ENCODE assay signal across 8 mouse cellular contexts in genomic region chr5:122547251-122547714, GRCm38 (mm10). TPM values are rescaled to one million over a fixed set of nuclear protein-coding genes. Genes with fewer than 3 reads are reported as not detected.
A peak's percentile ranks its signal among the peaks of the same experiment; 100 is the strongest.
DNase-seq lines count a peak whose midpoint lies in the region; ATAC-seq and TF ChIP-seq lines count a peak whose summit lies in the region.
"Had no signal": no experiment of that assay in that cellular context is flagged by ENCODE, and none has a peak within 500 bp of the region (broad histone marks: within the 10 kb centered on the region; RNA-seq: fewer than 3 reads in every experiment).

No protein-coding gene starts in this region.

- peak; percentile 65 for DNase-seq in urinary bladder, postnatal 14 days (ENCODE audit: low spot score)
- DNase-seq in urinary bladder, postnatal 10 days (ENCODE audit: low spot score): no peak
- DNase-seq in adrenal gland, postnatal 10 days: peak; percentile 60
- peak; percentile 92 for DNase-seq in fibroblast of lung, adult 2 months (ENCODE audit: low read depth)
- peak; percentile 64 for DNase-seq in lung, postnatal 14 days
- peak; percentile 10 to 31 for DNase-seq in thymus, postnatal 36 days

- H3K4me3 ChIP-seq in intestine, postnatal 0 days (ENCODE audit: low read depth, low read length): no peak overlapping the region
- H3K4me3 ChIP-seq: hindbrain, embryonic 15.5 days had no signal

- no peaks in the 10 kb centered on the region for H3K36me3 ChIP-seq in intestine, postnatal 0 days (ENCODE audit: control insufficient read depth, insufficient read depth)

- no peaks in the 10 kb centered on the region for H3K9me3 ChIP-seq in intestine, postnatal 0 days (ENCODE audit: control insufficient read depth)
- H3K9me3 ChIP-seq: hindbrain, embryonic 15.5 days had no signal

- H3K27me3 ChIP-seq in intestine, postnatal 0 days (replicated peaks; ENCODE audit: control insufficient read depth, insufficient read depth, low read length): no peaks in the 10 kb centered on the region
- H3K27me3 ChIP-seq: hindbrain, embryonic 15.5 days had no signal

- TF ChIP-seq CTCF in intestine, postnatal 0 days (IDR thresholded peaks at IDR 0.05; ENCODE audit: low read depth): peak; percentile 79

- 52% methylated on average over 7 of the region's 7 CpGs for WGBS in intestine, postnatal 0 days

- no peak overlapping the region; the same call in 1 of the 2 replicates for H3K27ac ChIP-seq in intestine, postnatal 0 days (ENCODE audit: low read depth, low read length)
- H3K27ac ChIP-seq: hindbrain, embryonic 15.5 days had no signal

- H3K4me2 ChIP-seq in intestine, postnatal 0 days (replicated peaks; ENCODE audit: low read depth): no peak overlapping the region
- H3K4me2 ChIP-seq: hindbrain, embryonic 15.5 days had no signal

- no peak for ATAC-seq in intestine, postnatal 0 days

- no peak overlapping the region for H3K9ac ChIP-seq in intestine, postnatal 0 days (ENCODE audit: low read depth, low read length)
- H3K9ac ChIP-seq: hindbrain, embryonic 15.5 days had no signal

- peaks cover 21% of the 10 kb centered on the region; the same call in 1 of the 2 replicates for H3K4me1 ChIP-seq in intestine, postnatal 0 days (replicated peaks; ENCODE audit: control insufficient read depth, insufficient read depth, low read length)

RNA-seq across cellular contexts. Expression of gene Atp2a2, which starts 45.3 kb away (rescaled TPM):
- 100 to 1,000 TPM; 202 to 226 TPM for total RNA-seq in adrenal gland, postnatal 10 days (2021)
- polyA plus RNA-seq in intestine, postnatal 0 days (2015; fragmentation: Nextera tagmentation; extraction: Ambion mirVana): 26.1 and 27.3 TPM in 2 replicates
